In the genomic region with DNA sequence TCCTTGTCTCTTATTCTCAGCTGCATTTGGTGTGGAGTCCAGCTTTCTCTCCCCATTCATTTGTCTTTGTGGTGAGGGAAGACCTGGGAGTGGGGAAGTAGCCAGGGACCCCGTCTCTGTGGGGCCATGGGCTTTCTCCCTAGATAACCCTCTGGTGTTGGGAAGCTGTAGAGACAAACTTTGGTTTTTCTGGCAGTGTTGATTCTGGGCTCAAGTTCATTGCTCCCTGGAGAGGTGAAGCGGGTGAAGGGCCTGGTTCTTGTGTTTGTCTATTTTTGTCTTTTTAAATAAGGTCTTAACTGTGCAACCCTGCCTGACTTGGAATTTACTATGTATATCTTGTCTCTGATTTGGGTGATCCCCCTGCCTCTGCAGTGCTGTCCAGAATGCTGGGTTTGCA, we compare ENCODE assay signal across 23 mouse cellular contexts. TPM values are rescaled to one million over a fixed set of nuclear protein-coding genes. Genes with fewer than 3 reads are reported as not detected.
"Had no signal": no experiment of that assay in that cellular context is flagged by ENCODE, and none has a peak within 500 bp of the region (broad histone marks: within the 10 kb centered on the region; RNA-seq: fewer than 3 reads in every experiment).

No protein-coding gene starts in this region.

- H3K4me2 ChIP-seq: lung, embryonic 14.5 days; midbrain, embryonic 12.5 days; neural tube, embryonic 12.5 days had no signal

- H3K9ac ChIP-seq: lung, embryonic 14.5 days; midbrain, embryonic 12.5 days; neural tube, embryonic 12.5 days had no signal

- H3K27me3 ChIP-seq: midbrain, embryonic 12.5 days; neural tube, embryonic 12.5 days had no signal

- DNase-seq: lung, adult 18-20 months; lung, embryonic 14.5 days; lung, postnatal 10 days; lung, postnatal 4 days; midbrain, embryonic 14.5 days; right cerebral cortex, adult 18-20 months; right cerebral cortex, postnatal 25 days; right cerebral cortex, postnatal 4 days; spleen, adult 18-20 months; thymus, adult 18-20 months; thymus, postnatal 14 days; thymus, postnatal 36 days had no signal

- H3K4me1 ChIP-seq: midbrain, embryonic 10.5 days had no signal

- H3K27ac ChIP-seq: midbrain, embryonic 10.5 days; midbrain, embryonic 12.5 days; neural tube, embryonic 12.5 days had no signal

- H3K4me3 ChIP-seq: midbrain, embryonic 10.5 days; midbrain, embryonic 12.5 days; neural tube, embryonic 12.5 days had no signal

- H3K9me3 ChIP-seq: midbrain, embryonic 10.5 days; midbrain, embryonic 12.5 days; neural tube, embryonic 12.5 days had no signal

RNA-seq across cellular contexts. Expression of a gene that starts 19.6 kb away (rescaled TPM):
- total RNA-seq: megakaryocyte-erythroid progenitor cell, adult 5-6 weeks; midbrain, postnatal 0 days; monocyte, adult 5-6 weeks; neutrophil, adult 5-6 weeks had no signal
- polyA plus RNA-seq: midbrain, embryonic 10.5 days; midbrain, embryonic 14.5 days; midbrain, postnatal 0 days; neural tube, embryonic 14.5 days had no signal

RNA-seq across cellular contexts. Expression of a gene that starts 35.6 kb away (rescaled TPM):
- total RNA-seq: megakaryocyte-erythroid progenitor cell, adult 5-6 weeks; midbrain, postnatal 0 days; monocyte, adult 5-6 weeks had no signal
- polyA plus RNA-seq: liver, embryonic 16.5 days; midbrain, embryonic 14.5 days; midbrain, postnatal 0 days; neural tube, embryonic 14.5 days had no signal

RNA-seq across cellular contexts. Expression of a gene that starts 38.8 kb away (rescaled TPM):
- total RNA-seq: megakaryocyte-erythroid progenitor cell, adult 5-6 weeks; monocyte, adult 5-6 weeks; neutrophil, adult 5-6 weeks had no signal
- polyA plus RNA-seq: lung, embryonic 14.5 days; midbrain, embryonic 10.5 days; midbrain, embryonic 12.5 days; midbrain, embryonic 14.5 days; neural tube, embryonic 12.5 days; small intestine, adult 2 months; stomach, embryonic 14.5 days had no signal
